Mouse (Mus musculus): ENCODE data around the gene Gemin8. TPM values are rescaled to one million over a fixed set of nuclear protein-coding genes. Genes with fewer than 3 reads are reported as not detected.

Gene Gemin8
- total RNA-seq, 2 experiments from 2014 or later, result 2.4 to 2.9 TPM

GRCm38 (mm10) chrX:166219331-166219730, 49.1 kb downstream of the Gemin8 start:
- no peak for DNase-seq (ENCODE audit: low spot score)
- intact Hi-C loops (cut with DNase I), result no loop called here

GRCm38 (mm10) chrX:166226856-166227255, 56.6 kb downstream of the Gemin8 start:
- intact Hi-C loops (cut with DNase I), result no loop called here
- no peak for DNase-seq (ENCODE audit: low spot score)

GRCm38 (mm10) chrX:166229750-166230149, 59.5 kb downstream of the Gemin8 start:
- no peak for DNase-seq (ENCODE audit: low spot score)
- intact Hi-C loops (cut with DNase I), result no loop called here

- intact Hi-C loops (cut with DNase I), result no loop called here
- DNase-seq (ENCODE audit: low spot score), result no peak
These were observed 60.4 kb downstream of the Gemin8 start for GRCm38 (mm10) chrX:166230515-166231267.

- intact Hi-C loops (cut with DNase I), result no loop called here
- no peak for DNase-seq (ENCODE audit: low spot score)
These were observed 65.9 kb downstream of the Gemin8 start for GRCm38 (mm10) chrX:166236131-166236530.

- intact Hi-C loops (cut with DNase I), result no loop called here
- DNase-seq (ENCODE audit: low spot score), result peak; percentile 21
These were observed 68.7 kb downstream of the Gemin8 start, which contains the start of gene Gpm6b for GRCm38 (mm10) chrX:166238831-166239460. Gene Gpm6b (plus strand): TSS chrX:166238911.

GRCm38 (mm10) chrX:166239520-166239919, 69.3 kb downstream of the Gemin8 start:
- intact Hi-C loops (cut with DNase I), result no loop called here

More at GRCm38 (mm10) chrX:166239520-166239919, 69.3 kb downstream of the Gemin8 start:
- DNase-seq (ENCODE audit: low spot score), result no peak

Other genes with a start within 250 kb of the Gemin8 start
- gene Gpm6b, start 68.5 kb downstream of the Gemin8 start, total RNA-seq (2021), result 10 to 100 TPM; 12.4 to 12.9 TPM

Data from heart, postnatal 25 days (tissue).